Mouse (Mus musculus): ENCODE data around the gene Kremen1. TPM values are rescaled to one million over a fixed set of nuclear protein-coding genes. Genes with fewer than 3 reads are reported as not detected.

The Kremen1 gene
- polyA plus RNA-seq, 1 experiment: 27.8 TPM

GRCm38 (mm10) chr11:5252727-5253126, 8.6 kb downstream of the Kremen1 start:
- no peak for TF ChIP-seq POLR2A (IDR thresholded peaks at IDR 0.05; ENCODE audit: insufficient read depth, low read length)
- TF ChIP-seq EP300 (IDR thresholded peaks at IDR 0.05; ENCODE audit: insufficient read depth, low read depth, low read length): no peak
- no peak for TF ChIP-seq CTCF (IDR thresholded peaks at IDR 0.05; ENCODE audit: low read depth, low read length)
- no peaks in the 10 kb centered on the region for H3K27me3 ChIP-seq (ENCODE audit: control insufficient read depth, insufficient read depth, low read length, poor library complexity, severe bottlenecking)
- H3K4me3 ChIP-seq (ENCODE audit: low read depth, low read length): no peak overlapping the region
- no peaks in the 10 kb centered on the region for H3K36me3 ChIP-seq (ENCODE audit: control insufficient read depth, insufficient read depth, low read length, poor library complexity, severe bottlenecking)
- H3K9ac ChIP-seq (ENCODE audit: low read depth, poor library complexity, severe bottlenecking): no peak overlapping the region
- no peaks in the 10 kb centered on the region for H3K9me3 ChIP-seq (replicated peaks; ENCODE audit: control insufficient read depth, insufficient read depth, low read length, poor library complexity, severe bottlenecking)
- H3K27ac ChIP-seq (ENCODE audit: insufficient read depth, low read length): no peak overlapping the region
- H3K4me1 ChIP-seq (ENCODE audit: control insufficient read depth, insufficient read depth, low read length): peaks cover 5% of the 10 kb centered on the region

- Histone ChIP-seq H3K4me3 (ENCODE audit: low read depth, low read length) (no peak overlapping the region), H3K27me3 (ENCODE audit: control insufficient read depth, insufficient read depth, low read length, poor library complexity, severe bottlenecking) (no peaks in the 10 kb centered on the region), H3K9ac (ENCODE audit: low read depth, poor library complexity, severe bottlenecking) (no peak overlapping the region), H3K9me3 (replicated peaks; ENCODE audit: control insufficient read depth, insufficient read depth, low read length, poor library complexity, severe bottlenecking) (no peaks in the 10 kb centered on the region), H3K36me3 (ENCODE audit: control insufficient read depth, insufficient read depth, low read length, poor library complexity, severe bottlenecking) (no peaks in the 10 kb centered on the region), H3K27ac (ENCODE audit: insufficient read depth, low read length) (no peak overlapping the region), H3K4me1 (ENCODE audit: control insufficient read depth, insufficient read depth, low read length) (peaks cover 5% of the 10 kb centered on the region)
- TF ChIP-seq POLR2A (IDR thresholded peaks at IDR 0.05; ENCODE audit: insufficient read depth, low read length) (no peak), CTCF (IDR thresholded peaks at IDR 0.05; ENCODE audit: low read depth, low read length) (no peak), EP300 (IDR thresholded peaks at IDR 0.05; ENCODE audit: insufficient read depth, low read depth, low read length) (no peak)
Measured at GRCm38 (mm10) chr11:5251112-5251511, 10.2 kb downstream of the Kremen1 start.

GRCm38 (mm10) chr11:5248200-5248599, 13.2 kb downstream of the Kremen1 start:
- H3K9ac ChIP-seq (ENCODE audit: low read depth, poor library complexity, severe bottlenecking): no peak overlapping the region
- H3K36me3 ChIP-seq (ENCODE audit: control insufficient read depth, insufficient read depth, low read length, poor library complexity, severe bottlenecking): no peaks in the 10 kb centered on the region
- no peak overlapping the region for H3K4me3 ChIP-seq (ENCODE audit: low read depth, low read length)
- no peaks in the 10 kb centered on the region for H3K27me3 ChIP-seq (ENCODE audit: control insufficient read depth, insufficient read depth, low read length, poor library complexity, severe bottlenecking)
- H3K9me3 ChIP-seq (replicated peaks; ENCODE audit: control insufficient read depth, insufficient read depth, low read length, poor library complexity, severe bottlenecking): no peaks in the 10 kb centered on the region
- H3K27ac ChIP-seq (ENCODE audit: insufficient read depth, low read length): no peak overlapping the region
- TF ChIP-seq POLR2A (IDR thresholded peaks at IDR 0.05; ENCODE audit: insufficient read depth, low read length) (no peak), EP300 (IDR thresholded peaks at IDR 0.05; ENCODE audit: insufficient read depth, low read depth, low read length) (no peak), CTCF (IDR thresholded peaks at IDR 0.05; ENCODE audit: low read depth, low read length) (no peak)
- H3K4me1 ChIP-seq (ENCODE audit: control insufficient read depth, insufficient read depth, low read length): peaks cover 3% of the 10 kb centered on the region

GRCm38 (mm10) chr11:5245431-5245830, 15.9 kb downstream of the Kremen1 start:
- Histone ChIP-seq H3K4me1 (ENCODE audit: control insufficient read depth, insufficient read depth, low read length) (peaks cover 5% of the 10 kb centered on the region), H3K27me3 (ENCODE audit: control insufficient read depth, insufficient read depth, low read length, poor library complexity, severe bottlenecking) (no peaks in the 10 kb centered on the region), H3K36me3 (ENCODE audit: control insufficient read depth, insufficient read depth, low read length, poor library complexity, severe bottlenecking) (no peaks in the 10 kb centered on the region), H3K9me3 (replicated peaks; ENCODE audit: control insufficient read depth, insufficient read depth, low read length, poor library complexity, severe bottlenecking) (no peaks in the 10 kb centered on the region), H3K9ac (ENCODE audit: low read depth, poor library complexity, severe bottlenecking) (no peak overlapping the region), H3K4me3 (ENCODE audit: low read depth, low read length) (no peak overlapping the region), H3K27ac (ENCODE audit: insufficient read depth, low read length) (no peak overlapping the region)
- TF ChIP-seq CTCF (IDR thresholded peaks at IDR 0.05; ENCODE audit: low read depth, low read length) (no peak), EP300 (IDR thresholded peaks at IDR 0.05; ENCODE audit: insufficient read depth, low read depth, low read length) (no peak), POLR2A (IDR thresholded peaks at IDR 0.05; ENCODE audit: insufficient read depth, low read length) (no peak)

GRCm38 (mm10) chr11:5244749-5245130, 16.6 kb downstream of the Kremen1 start:
- TF ChIP-seq CTCF (IDR thresholded peaks at IDR 0.05; ENCODE audit: low read depth, low read length): no peak
- no peak for TF ChIP-seq EP300 (IDR thresholded peaks at IDR 0.05; ENCODE audit: insufficient read depth, low read depth, low read length)
- no peak for TF ChIP-seq POLR2A (IDR thresholded peaks at IDR 0.05; ENCODE audit: insufficient read depth, low read length)
- Histone ChIP-seq H3K4me3 (ENCODE audit: low read depth, low read length) (no peak overlapping the region), H3K9ac (ENCODE audit: low read depth, poor library complexity, severe bottlenecking) (no peak overlapping the region), H3K9me3 (replicated peaks; ENCODE audit: control insufficient read depth, insufficient read depth, low read length, poor library complexity, severe bottlenecking) (no peaks in the 10 kb centered on the region), H3K36me3 (ENCODE audit: control insufficient read depth, insufficient read depth, low read length, poor library complexity, severe bottlenecking) (no peaks in the 10 kb centered on the region), H3K27ac (ENCODE audit: insufficient read depth, low read length) (no peak overlapping the region), H3K27me3 (ENCODE audit: control insufficient read depth, insufficient read depth, low read length, poor library complexity, severe bottlenecking) (no peaks in the 10 kb centered on the region), H3K4me1 (ENCODE audit: control insufficient read depth, insufficient read depth, low read length) (peaks cover 5% of the 10 kb centered on the region)

- no peak overlapping the region for H3K9ac ChIP-seq (ENCODE audit: low read depth, poor library complexity, severe bottlenecking)
- no peaks in the 10 kb centered on the region for H3K27me3 ChIP-seq (ENCODE audit: control insufficient read depth, insufficient read depth, low read length, poor library complexity, severe bottlenecking)
- no peak for TF ChIP-seq POLR2A (IDR thresholded peaks at IDR 0.05; ENCODE audit: insufficient read depth, low read length)
- TF ChIP-seq CTCF (IDR thresholded peaks at IDR 0.05; ENCODE audit: low read depth, low read length): no peak
- no peak for TF ChIP-seq EP300 (IDR thresholded peaks at IDR 0.05; ENCODE audit: insufficient read depth, low read depth, low read length)
- H3K4me1 ChIP-seq (ENCODE audit: control insufficient read depth, insufficient read depth, low read length): peaks cover 5% of the 10 kb centered on the region
- H3K27ac ChIP-seq (ENCODE audit: insufficient read depth, low read length): no peak overlapping the region
- no peaks in the 10 kb centered on the region for H3K36me3 ChIP-seq (ENCODE audit: control insufficient read depth, insufficient read depth, low read length, poor library complexity, severe bottlenecking)
- no peak overlapping the region for H3K4me3 ChIP-seq (ENCODE audit: low read depth, low read length)
- H3K9me3 ChIP-seq (replicated peaks; ENCODE audit: control insufficient read depth, insufficient read depth, low read length, poor library complexity, severe bottlenecking): no peaks in the 10 kb centered on the region
Measured at GRCm38 (mm10) chr11:5243812-5244748, 17.3 kb downstream of the Kremen1 start.

All from ES-Bruce4 (cell line).